Mouse (Mus musculus) lung, adult 10 weeks (tissue): ENCODE results near the gene Pms1. TPM values are rescaled to one million over a fixed set of nuclear protein-coding genes. Genes with fewer than 3 reads are reported as not detected.

Experiments used
- polyA plus RNA-seq: library from polyadenylated mRNA; stranded (reverse); fragments of 350-450 nt; fragmentation: Illumina TruSeq; extraction: RNeasy Lipid Tissue Mini Kit (QIAGEN cat#74804); gene quantifications from one replicate; pipeline ENCODE4 v1.2.3, GENCODE M21; 2014; ENCODE audit warnings: low read depth, low replicate concordance; ENCODE audit not compliant: insufficient read depth

The Pms1 gene
- polyA plus RNA-seq = 1.3 TPM

GRCm38 (mm10) chr1:53296581-53297383 lies at the start of gene Pms1, which contains the start of the genes Ormdl1 and Gm28778:
TSS of gene Pms1 (minus strand) at chr1:53297018.
TSS of gene Ormdl1 (plus strand) at chr1:53297095.
TSS of gene Gm28778 (plus strand) at chr1:53297111.

DNA sequence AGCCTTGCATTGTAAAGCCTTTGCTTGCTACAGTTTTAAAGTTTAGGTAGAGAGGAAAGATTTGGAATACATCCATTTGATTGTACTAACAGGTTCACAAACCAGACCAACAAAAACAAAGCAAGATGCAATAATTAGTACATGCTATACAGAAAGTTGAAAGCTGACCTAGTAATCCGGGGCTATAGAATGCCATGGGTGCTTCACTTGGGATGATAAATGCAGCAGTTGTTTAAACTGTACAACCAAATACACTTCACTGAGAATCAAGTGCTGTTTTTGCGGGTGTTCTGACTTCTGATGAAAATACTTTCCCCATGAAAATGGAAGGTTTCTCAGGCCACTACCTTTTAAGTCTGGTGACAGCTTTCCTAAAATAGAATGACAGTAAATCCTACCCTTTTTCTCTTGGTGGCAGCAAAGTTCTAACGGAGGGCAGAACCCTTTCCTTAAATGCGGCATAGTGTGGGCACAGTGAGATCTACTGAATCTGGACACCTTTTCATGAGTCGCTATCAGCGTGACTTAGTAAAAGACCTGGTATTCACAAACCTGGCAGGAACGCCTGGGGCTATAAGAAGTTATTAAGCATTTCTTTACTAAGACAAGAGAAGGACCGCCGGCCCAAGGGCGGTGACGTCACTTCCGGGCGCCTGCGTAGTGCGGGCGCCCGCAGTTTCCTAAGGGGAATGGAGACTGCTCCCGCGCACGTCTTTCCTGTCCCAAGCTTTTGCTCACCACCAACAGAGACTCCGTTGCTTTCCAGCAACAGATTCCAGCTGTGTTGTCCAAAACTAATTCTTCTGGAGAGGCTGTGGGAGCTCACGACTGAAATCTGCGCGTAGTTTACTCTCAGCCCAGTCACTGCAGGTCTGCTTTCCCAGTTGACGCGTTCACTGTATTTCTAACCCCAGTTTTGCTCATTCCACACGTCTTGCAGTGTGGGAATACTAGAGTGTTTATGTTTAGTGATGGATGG lies 16.5 kb upstream of the Pms1 start, which contains the start of gene Osgepl1:
Gene Osgepl1 (plus strand): TSS at position 636 of the 979 bp plus-strand sequence.

GRCm38 (mm10) chr1:53187536-53187935 lies 109.3 kb downstream of the Pms1 start, which contains the start of gene 1700019A02Rik:
TSS of gene 1700019A02Rik (minus strand) at chr1:53187636.

Other genes starting within 250 kb of the Pms1 start
- not detected for gene Mstn, start 235.4 kb downstream of the Pms1 start, polyA plus RNA-seq
- not detected for gene 1700019A02Rik, start 109.4 kb downstream of the Pms1 start, polyA plus RNA-seq
- gene Ormdl1, start 77 bp upstream of the Pms1 start, polyA plus RNA-seq = 18.4 TPM
- not detected for gene Gm28778, start 93 bp upstream of the Pms1 start, polyA plus RNA-seq
- gene Osgepl1, start 16.6 kb upstream of the Pms1 start, polyA plus RNA-seq = 8.7 TPM
- gene Asdurf, start 55.6 kb upstream of the Pms1 start, polyA plus RNA-seq = not detected
- not detected for gene Gm28551, start 55.6 kb upstream of the Pms1 start, polyA plus RNA-seq
- gene Asnsd1, start 55.7 kb upstream of the Pms1 start, polyA plus RNA-seq = 21.3 TPM